Mouse (Mus musculus): ENCODE measurements at regions not wholly inside any gene's neighbourhood (a gene's known extent, or its start where the extent isn't known, plus 50 kb on each side); places are given as distances from the start of the nearest gene placed in this dataset.

DNA sequence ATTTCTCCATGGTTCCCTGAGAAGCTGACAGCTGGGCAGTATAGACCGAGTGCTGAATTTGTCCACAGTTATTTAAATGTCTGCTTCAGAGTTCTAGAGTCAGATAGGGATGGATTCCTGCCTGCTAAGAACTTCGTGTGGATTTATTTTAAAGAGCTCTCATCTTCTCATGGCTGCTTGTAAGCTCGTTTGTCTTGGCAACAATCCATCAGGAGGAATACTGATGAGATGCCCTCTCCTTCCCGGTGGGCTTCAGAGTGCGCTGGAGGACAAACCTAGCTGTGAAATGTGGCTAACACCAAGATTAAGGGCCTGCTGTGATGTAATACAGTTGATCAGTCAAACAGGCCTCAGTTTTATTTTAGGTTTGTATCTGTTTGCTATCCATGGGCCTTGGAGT, 128.7 kb downstream of the Tmem161b start:
- 56% methylated on average over 5 of the region's 5 CpGs for WGBS
- H3K36me3 ChIP-seq (replicated peaks; ENCODE audit: control insufficient read depth, insufficient read depth, low read depth, low read length), result no peaks in the 10 kb centered on the region
- H3K9me3 ChIP-seq (replicated peaks; ENCODE audit: control insufficient read depth, low read length), result no peaks in the 10 kb centered on the region
- no peak overlapping the region for H3K27ac ChIP-seq (replicated peaks; ENCODE audit: low read depth, low read length)
- no peak overlapping the region for H3K9ac ChIP-seq (replicated peaks; ENCODE audit: low read length)
- ATAC-seq (replicated peaks; ENCODE audit: insufficient number of reproducible peaks, low FRiP score, low TSS enrichment, low read depth) (no peak), DNase-seq (ENCODE audit: low spot score) (no peak)
- H3K4me1 ChIP-seq (ENCODE audit: control insufficient read depth, insufficient read depth, low read length), result no peaks in the 10 kb centered on the region; the same call in 1 of the 2 replicates
- H3K4me3 ChIP-seq (ENCODE audit: low read depth, low read length), result no peak overlapping the region
- H3K27me3 ChIP-seq (ENCODE audit: control insufficient read depth, insufficient read depth, low read length), result peaks cover 6% of the 10 kb centered on the region
- no peak overlapping the region for H3K4me2 ChIP-seq (ENCODE audit: low read depth, low read length)

- ATAC-seq (replicated peaks; ENCODE audit: insufficient number of reproducible peaks, low FRiP score, low TSS enrichment, low read depth), result no peak
- no peak for DNase-seq (ENCODE audit: low spot score)
- no peaks in the 10 kb centered on the region for H3K4me1 ChIP-seq (ENCODE audit: control insufficient read depth, insufficient read depth, low read length)
- H3K9me3 ChIP-seq (replicated peaks; ENCODE audit: control insufficient read depth, low read length), result no peaks in the 10 kb centered on the region
- H3K4me2 ChIP-seq (ENCODE audit: low read depth, low read length), result no peak overlapping the region
- H3K27me3 ChIP-seq (ENCODE audit: control insufficient read depth, insufficient read depth, low read length), result no peaks in the 10 kb centered on the region
- H3K9ac ChIP-seq (replicated peaks; ENCODE audit: low read length), result no peak overlapping the region
- no peak overlapping the region for H3K27ac ChIP-seq (replicated peaks; ENCODE audit: low read depth, low read length)
- no peak overlapping the region for H3K4me3 ChIP-seq (ENCODE audit: low read depth, low read length)
- 35% methylated on average over 2 of the region's 2 CpGs for whole genome bisulfite sequencing
- H3K36me3 ChIP-seq (replicated peaks; ENCODE audit: control insufficient read depth, insufficient read depth, low read depth, low read length), result no peaks in the 10 kb centered on the region
Measured at GRCm38 (mm10) chr13:84356455-84356854, 134.4 kb downstream of the Tmem161b start.

GRCm38 (mm10) chr13:84360536-84360935, 138.4 kb downstream of the Tmem161b start:
- ATAC-seq (replicated peaks; ENCODE audit: insufficient number of reproducible peaks, low FRiP score, low TSS enrichment, low read depth) (no peak), DNase-seq (ENCODE audit: low spot score) (no peak)
- H3K27ac ChIP-seq (replicated peaks; ENCODE audit: low read depth, low read length), result no peak overlapping the region
- no peaks in the 10 kb centered on the region for H3K4me1 ChIP-seq (ENCODE audit: control insufficient read depth, insufficient read depth, low read length)
- no peak overlapping the region for H3K4me3 ChIP-seq (ENCODE audit: low read depth, low read length)
- H3K4me2 ChIP-seq (ENCODE audit: low read depth, low read length), result no peak overlapping the region
- H3K9me3 ChIP-seq (replicated peaks; ENCODE audit: control insufficient read depth, low read length), result no peaks in the 10 kb centered on the region
- no peaks in the 10 kb centered on the region for H3K27me3 ChIP-seq (ENCODE audit: control insufficient read depth, insufficient read depth, low read length)
- 93% methylated on average over 2 of the region's 2 CpGs for WGBS
- H3K9ac ChIP-seq (replicated peaks; ENCODE audit: low read length), result no peak overlapping the region
- H3K36me3 ChIP-seq (replicated peaks; ENCODE audit: control insufficient read depth, insufficient read depth, low read depth, low read length), result no peaks in the 10 kb centered on the region

GRCm38 (mm10) chr13:84364069-84364468, 142.0 kb downstream of the Tmem161b start:
- Histone ChIP-seq H3K9me3 (replicated peaks; ENCODE audit: control insufficient read depth, low read length) (no peaks in the 10 kb centered on the region), H3K4me3 (ENCODE audit: low read depth, low read length) (no peak overlapping the region), H3K27me3 (ENCODE audit: control insufficient read depth, insufficient read depth, low read length) (no peaks in the 10 kb centered on the region), H3K4me1 (ENCODE audit: control insufficient read depth, insufficient read depth, low read length) (no peaks in the 10 kb centered on the region), H3K9ac (replicated peaks; ENCODE audit: low read length) (no peak overlapping the region), H3K27ac (replicated peaks; ENCODE audit: low read depth, low read length) (no peak overlapping the region), H3K4me2 (ENCODE audit: low read depth, low read length) (no peak overlapping the region), H3K36me3 (replicated peaks; ENCODE audit: control insufficient read depth, insufficient read depth, low read depth, low read length) (no peaks in the 10 kb centered on the region)
- DNase-seq (ENCODE audit: low spot score) (no peak), ATAC-seq (replicated peaks; ENCODE audit: insufficient number of reproducible peaks, low FRiP score, low TSS enrichment, low read depth) (no peak)
- WGBS, result 87% methylated on average over 4 of the region's 4 CpGs

DNA sequence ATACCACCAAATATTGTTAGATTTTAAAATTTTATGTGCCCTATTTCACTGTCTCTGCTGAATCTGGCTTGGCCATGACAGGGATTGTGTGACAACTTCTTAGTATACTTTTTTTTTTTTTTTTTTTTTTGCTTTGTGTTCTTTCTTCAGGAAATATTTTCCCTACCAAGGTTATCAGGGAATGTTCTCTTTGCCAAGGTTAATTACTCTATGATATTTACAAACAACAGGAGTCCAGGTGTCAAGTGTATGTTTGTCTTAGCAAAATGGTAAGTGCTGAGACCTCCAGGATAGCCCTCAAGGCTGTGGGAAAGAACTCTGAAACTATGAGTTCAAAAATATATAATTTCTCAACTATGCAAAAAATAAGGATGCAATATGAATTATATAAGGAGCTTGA, 143.4 kb downstream of the Tmem161b start:
- no peaks in the 10 kb centered on the region for H3K9me3 ChIP-seq (replicated peaks; ENCODE audit: control insufficient read depth, low read length)
- H3K4me3 ChIP-seq (ENCODE audit: low read depth, low read length), result no peak overlapping the region
- no peak overlapping the region for H3K27ac ChIP-seq (replicated peaks; ENCODE audit: low read depth, low read length)
- ATAC-seq (replicated peaks; ENCODE audit: insufficient number of reproducible peaks, low FRiP score, low TSS enrichment, low read depth), result no peak
- H3K4me1 ChIP-seq (ENCODE audit: control insufficient read depth, insufficient read depth, low read length), result no peaks in the 10 kb centered on the region
- H3K36me3 ChIP-seq (replicated peaks; ENCODE audit: control insufficient read depth, insufficient read depth, low read depth, low read length), result no peaks in the 10 kb centered on the region
- no peak overlapping the region for H3K9ac ChIP-seq (replicated peaks; ENCODE audit: low read length)
- no peaks in the 10 kb centered on the region for H3K27me3 ChIP-seq (ENCODE audit: control insufficient read depth, insufficient read depth, low read length)
- no peak overlapping the region for H3K4me2 ChIP-seq (ENCODE audit: low read depth, low read length)
- no peak for DNase-seq (ENCODE audit: low spot score)

DNA sequence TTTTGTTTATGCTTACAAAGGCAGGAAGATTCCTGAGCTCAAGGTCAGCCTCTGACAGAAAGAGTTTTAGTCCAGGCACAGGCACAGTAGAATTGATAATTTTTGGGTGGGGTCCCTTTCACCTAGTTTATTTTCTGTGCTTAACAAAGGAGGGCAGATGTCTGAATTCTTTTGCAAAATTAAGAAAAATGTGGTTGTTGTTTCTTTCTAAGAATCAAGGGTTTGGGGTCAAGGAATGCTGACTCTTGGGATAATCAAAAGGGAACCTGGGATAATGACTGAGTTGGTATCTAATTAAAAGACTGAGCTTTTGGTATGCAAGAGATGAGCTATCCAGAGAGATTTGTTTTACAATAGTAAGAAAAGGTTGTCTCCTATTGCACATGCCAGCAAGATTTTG, 143.9 kb downstream of the Tmem161b start:
- ATAC-seq (replicated peaks; ENCODE audit: insufficient number of reproducible peaks, low FRiP score, low TSS enrichment, low read depth), result no peak
- no peak overlapping the region for H3K4me2 ChIP-seq (ENCODE audit: low read depth, low read length)
- DNase-seq (ENCODE audit: low spot score), result no peak

GRCm38 (mm10) chr13:84366839-84367238, 144.7 kb downstream of the Tmem161b start:
- Histone ChIP-seq H3K27me3 (ENCODE audit: control insufficient read depth, insufficient read depth, low read length) (no peaks in the 10 kb centered on the region), H3K36me3 (replicated peaks; ENCODE audit: control insufficient read depth, insufficient read depth, low read depth, low read length) (no peaks in the 10 kb centered on the region), H3K9me3 (replicated peaks; ENCODE audit: control insufficient read depth, low read length) (no peaks in the 10 kb centered on the region), H3K4me1 (ENCODE audit: control insufficient read depth, insufficient read depth, low read length) (no peaks in the 10 kb centered on the region), H3K27ac (replicated peaks; ENCODE audit: low read depth, low read length) (no peak overlapping the region), H3K9ac (replicated peaks; ENCODE audit: low read length) (no peak overlapping the region), H3K4me2 (ENCODE audit: low read depth, low read length) (no peak overlapping the region), H3K4me3 (ENCODE audit: low read depth, low read length) (no peak overlapping the region)
- no peak for ATAC-seq (replicated peaks; ENCODE audit: insufficient number of reproducible peaks, low FRiP score, low TSS enrichment, low read depth)
- DNase-seq (ENCODE audit: low spot score), result no peak
- 87% methylated on average over 1 of the region's 1 CpGs for WGBS

More for the DNA sequence above, 143.9 kb downstream of the Tmem161b start:
- Histone ChIP-seq H3K36me3 (replicated peaks; ENCODE audit: control insufficient read depth, insufficient read depth, low read depth, low read length) (no peaks in the 10 kb centered on the region), H3K4me3 (ENCODE audit: low read depth, low read length) (no peak overlapping the region), H3K27ac (replicated peaks; ENCODE audit: low read depth, low read length) (no peak overlapping the region), H3K27me3 (ENCODE audit: control insufficient read depth, insufficient read depth, low read length) (no peaks in the 10 kb centered on the region), H3K4me1 (ENCODE audit: control insufficient read depth, insufficient read depth, low read length) (no peaks in the 10 kb centered on the region), H3K9ac (replicated peaks; ENCODE audit: low read length) (no peak overlapping the region), H3K9me3 (replicated peaks; ENCODE audit: control insufficient read depth, low read length) (no peaks in the 10 kb centered on the region)

DNA sequence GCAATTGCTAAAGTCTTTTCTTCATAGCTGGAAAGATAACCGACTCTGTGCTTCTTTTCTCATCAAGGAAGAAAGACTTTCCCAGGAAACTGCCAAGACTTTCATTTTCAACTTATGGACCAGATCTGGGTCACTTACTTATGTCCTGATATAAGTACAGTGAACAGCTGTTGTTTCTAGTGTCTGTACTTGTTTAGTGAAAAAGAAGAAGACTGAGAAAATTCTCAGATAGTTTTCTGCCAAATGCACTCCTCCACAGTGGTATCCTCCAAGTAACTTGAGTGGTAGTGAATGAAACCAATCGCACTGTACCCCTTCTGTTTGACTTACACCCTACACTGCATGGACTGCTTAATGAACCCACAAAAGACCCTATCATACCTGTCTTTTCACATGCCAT, 146.1 kb downstream of the Tmem161b start:
- WGBS, result 83% methylated on average over 2 of the region's 2 CpGs
- Histone ChIP-seq H3K4me3 (ENCODE audit: low read depth, low read length) (no peak overlapping the region), H3K9me3 (replicated peaks; ENCODE audit: control insufficient read depth, low read length) (no peaks in the 10 kb centered on the region), H3K4me1 (ENCODE audit: control insufficient read depth, insufficient read depth, low read length) (no peaks in the 10 kb centered on the region), H3K27me3 (ENCODE audit: control insufficient read depth, insufficient read depth, low read length) (no peaks in the 10 kb centered on the region), H3K9ac (replicated peaks; ENCODE audit: low read length) (no peak overlapping the region), H3K36me3 (replicated peaks; ENCODE audit: control insufficient read depth, insufficient read depth, low read depth, low read length) (no peaks in the 10 kb centered on the region), H3K27ac (replicated peaks; ENCODE audit: low read depth, low read length) (no peak overlapping the region), H3K4me2 (ENCODE audit: low read depth, low read length) (no peak overlapping the region)
- ATAC-seq (replicated peaks; ENCODE audit: insufficient number of reproducible peaks, low FRiP score, low TSS enrichment, low read depth), result no peak
- DNase-seq (ENCODE audit: low spot score), result no peak
